Mouse (Mus musculus) olfactory bulb, adult 2 months (tissue): ENCODE measurements around the gene Ppp1r12b.

Source experiments
- CTCF ChIP-seq: fragments of 200-500 bp; IDR thresholded peaks from 2 replicates; pipeline ENCODE4 v1.5.1; 2012; ENCODE audit warnings: low read depth, mild to moderate bottlenecking, low read length, moderate library complexity; ENCODE audit not compliant: insufficient read depth
- POLR2A ChIP-seq: fragments of 200-500 bp; IDR thresholded peaks from 2 replicates; pipeline ENCODE4 v1.6.1; 2012; ENCODE audit warnings: mild to moderate bottlenecking, low read depth, low read length, moderate library complexity; ENCODE audit not compliant: insufficient read depth

GRCm38 (mm10) chr1:134707516-134707915 is 248.2 kb downstream of the Ppp1r12b start:
- TF ChIP-seq CTCF (no peak), POLR2A (no peak)
